Mouse (Mus musculus): Measurements from ENCODE around the gene Lsm2.
A peak's percentile ranks its signal among the peaks of the same experiment; 100 is the strongest.
"Not testable (repeated sequence)": the region's sequence is repeated elsewhere in the genome, so short reads cannot be mapped to it uniquely, and the experiment has no call there.

Gene Lsm2

DNA sequence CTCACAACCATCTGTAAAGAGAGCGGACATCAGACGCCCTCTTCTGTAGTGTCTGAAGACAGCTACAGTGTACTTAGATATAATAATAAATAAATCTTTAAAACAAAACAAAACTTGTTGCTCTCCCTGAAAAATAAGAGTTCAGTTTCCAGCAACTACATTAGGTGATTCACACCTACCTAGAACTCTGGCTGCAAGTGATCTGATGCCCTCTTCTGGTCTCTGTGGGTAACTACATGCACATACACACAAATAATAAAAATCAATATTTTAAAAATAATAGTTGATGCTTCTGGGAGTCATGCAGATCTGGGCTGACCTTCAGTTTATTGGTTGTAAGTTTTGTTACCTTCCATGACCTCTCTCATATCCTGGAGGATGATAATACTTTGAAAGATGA is 2.6 kb downstream of the Lsm2 start:
- DNase-seq (ENCODE audit: low read depth, low spot score), result no peak

- DNase-seq (ENCODE audit: low read depth, low spot score), result no peak
These were observed 13.1 kb downstream of the Lsm2 start for GRCm38 (mm10) chr17:34994751-34995150.

GRCm38 (mm10) chr17:34995192-34995591 is 13.5 kb downstream of the Lsm2 start:
- not testable (repeated sequence) for DNase-seq (ENCODE audit: low read depth, low spot score)

DNA sequence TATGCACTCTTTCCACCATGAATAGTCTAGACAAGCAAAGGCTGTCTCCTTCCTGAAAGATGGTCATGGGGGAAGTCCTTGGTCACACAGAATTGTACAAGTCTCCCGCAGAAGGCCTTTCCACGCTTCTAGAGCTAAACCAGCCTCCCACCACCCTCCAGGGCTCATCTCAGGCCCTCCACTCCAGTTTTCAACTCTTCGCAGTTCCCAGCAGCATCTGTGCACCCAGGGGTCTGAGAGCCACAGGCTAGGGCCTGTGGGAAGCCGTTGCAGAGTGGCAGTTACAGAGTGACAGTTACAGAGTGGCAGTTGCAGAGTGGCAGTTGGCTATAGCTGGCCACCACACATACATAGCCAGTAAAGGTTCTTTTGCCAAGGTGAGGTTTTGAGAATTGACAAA is 14.3 kb downstream of the Lsm2 start:
- not testable (repeated sequence) for DNase-seq (ENCODE audit: low read depth, low spot score)

DNA sequence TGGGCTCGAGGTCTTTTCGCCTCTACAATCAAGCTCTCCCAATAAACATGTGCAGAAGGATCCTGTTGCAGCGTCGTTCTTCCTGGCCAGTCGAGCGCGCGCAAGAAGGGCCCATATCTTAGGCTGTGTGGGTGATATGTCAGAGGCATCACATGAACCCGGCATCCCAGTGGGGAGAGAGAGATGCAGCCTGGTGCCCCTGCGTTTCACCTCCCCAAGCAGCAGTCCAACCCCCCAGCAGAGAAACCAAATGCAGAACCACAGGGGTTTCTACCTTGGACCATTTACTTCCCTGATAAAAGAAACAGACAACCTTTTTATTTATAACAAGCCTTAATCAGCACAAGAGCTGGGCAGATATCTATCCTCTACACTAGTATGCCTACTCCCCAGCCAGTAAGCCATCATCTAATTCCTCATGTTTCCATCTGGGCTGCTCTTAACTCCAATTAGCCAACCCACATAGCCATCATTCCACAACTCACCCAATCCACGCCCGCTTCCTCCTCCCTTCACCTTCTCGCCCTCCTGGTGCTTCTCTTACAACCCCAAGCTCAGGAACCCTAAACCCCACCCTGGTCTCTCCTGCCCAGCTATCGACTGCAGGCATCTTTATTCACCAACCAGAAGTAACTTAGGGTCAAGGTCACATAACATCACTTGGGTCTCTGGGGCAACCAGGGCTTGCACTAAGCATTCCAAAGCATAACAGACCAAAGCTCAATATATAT is 14.9 kb downstream of the Lsm2 start:
- no peak for DNase-seq (ENCODE audit: low read depth, low spot score)

GRCm38 (mm10) chr17:34997142-34997483 is 15.5 kb downstream of the Lsm2 start:
- no peak for DNase-seq (ENCODE audit: low read depth, low spot score)

GRCm38 (mm10) chr17:34998526-34999430 is 17.1 kb downstream of the Lsm2 start:
- DNase-seq (ENCODE audit: low read depth, low spot score), result no peak

- not testable (repeated sequence) for DNase-seq (ENCODE audit: low read depth, low spot score)
These were observed 18.4 kb downstream of the Lsm2 start for GRCm38 (mm10) chr17:34999871-35000716.

DNA sequence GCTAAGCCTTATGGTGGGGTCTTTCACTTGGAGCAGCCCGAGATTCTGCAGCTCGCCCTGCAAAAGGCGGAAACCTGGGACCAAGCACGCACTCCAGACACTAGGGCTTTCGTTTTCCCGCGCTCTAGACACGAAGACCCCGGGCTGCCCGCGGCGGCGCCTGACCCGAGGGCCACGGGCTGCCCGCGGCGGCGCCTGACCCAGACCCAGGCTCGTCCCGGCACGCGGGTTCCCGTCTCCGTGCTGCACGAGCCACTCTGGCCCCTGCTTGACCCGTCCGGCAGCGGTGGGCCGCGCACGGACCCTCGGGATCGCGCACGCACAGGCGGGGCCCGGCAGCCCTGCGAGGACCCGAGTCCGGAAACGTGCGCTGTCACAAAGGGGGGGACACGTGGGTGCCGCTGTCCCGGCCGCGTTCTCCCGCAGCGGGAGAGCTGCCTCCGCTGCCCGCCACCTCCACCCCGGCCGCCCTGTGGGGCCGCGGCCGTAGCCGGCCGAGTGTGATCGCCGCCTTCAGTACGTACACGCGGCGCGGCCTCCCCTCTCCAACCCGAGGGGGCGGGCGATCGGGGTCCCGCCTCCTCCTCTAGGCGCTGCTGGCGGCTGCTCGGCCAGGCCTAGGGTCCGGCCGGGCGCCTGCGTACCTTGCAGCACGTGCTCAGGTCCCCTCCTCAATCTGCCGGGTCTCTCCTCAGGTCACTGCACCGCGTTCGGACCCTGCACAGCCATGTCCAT is 19.2 kb downstream of the Lsm2 start, which contains the start of gene Vars:
Gene Vars (plus strand): TSS at position 271 of the 735 bp plus-strand sequence.
- DNase-seq (ENCODE audit: low read depth, low spot score), result peak; percentile 57

DNA sequence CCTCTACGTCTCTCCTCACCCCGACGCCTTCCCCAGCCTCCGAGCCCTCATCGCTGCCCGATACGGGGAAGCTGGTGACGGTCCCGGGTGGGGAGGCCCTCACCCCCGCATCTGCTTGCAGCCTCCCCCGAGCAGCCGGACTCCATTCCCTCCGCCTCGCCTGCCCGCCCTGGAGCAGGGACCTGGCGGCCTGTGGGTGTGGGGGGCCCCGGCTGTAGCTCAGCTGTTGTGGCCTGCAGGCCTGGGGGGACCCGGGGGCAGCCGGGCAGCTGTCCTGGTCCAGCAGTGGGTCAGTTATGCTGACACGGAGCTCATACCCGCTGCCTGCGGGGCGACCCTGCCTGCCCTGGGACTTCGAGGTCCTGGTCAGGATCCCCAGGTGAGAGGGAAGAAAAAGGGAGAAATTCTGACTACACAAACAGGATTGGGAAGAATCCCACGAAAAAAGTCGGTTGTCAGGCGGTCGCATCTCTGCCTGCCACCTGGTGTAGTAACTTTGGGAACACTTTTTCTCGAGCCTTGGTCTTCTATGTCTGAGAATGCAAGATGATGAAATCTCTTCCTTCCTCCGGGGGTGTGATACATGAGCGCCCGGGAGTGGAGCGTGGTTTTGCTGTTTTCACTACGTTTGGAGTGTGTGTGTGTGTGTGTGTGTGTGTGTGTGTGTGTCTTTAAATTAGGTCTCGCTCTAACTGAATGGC is 19.9 kb downstream of the Lsm2 start:
- no peak for DNase-seq (ENCODE audit: low read depth, low spot score)

DNA sequence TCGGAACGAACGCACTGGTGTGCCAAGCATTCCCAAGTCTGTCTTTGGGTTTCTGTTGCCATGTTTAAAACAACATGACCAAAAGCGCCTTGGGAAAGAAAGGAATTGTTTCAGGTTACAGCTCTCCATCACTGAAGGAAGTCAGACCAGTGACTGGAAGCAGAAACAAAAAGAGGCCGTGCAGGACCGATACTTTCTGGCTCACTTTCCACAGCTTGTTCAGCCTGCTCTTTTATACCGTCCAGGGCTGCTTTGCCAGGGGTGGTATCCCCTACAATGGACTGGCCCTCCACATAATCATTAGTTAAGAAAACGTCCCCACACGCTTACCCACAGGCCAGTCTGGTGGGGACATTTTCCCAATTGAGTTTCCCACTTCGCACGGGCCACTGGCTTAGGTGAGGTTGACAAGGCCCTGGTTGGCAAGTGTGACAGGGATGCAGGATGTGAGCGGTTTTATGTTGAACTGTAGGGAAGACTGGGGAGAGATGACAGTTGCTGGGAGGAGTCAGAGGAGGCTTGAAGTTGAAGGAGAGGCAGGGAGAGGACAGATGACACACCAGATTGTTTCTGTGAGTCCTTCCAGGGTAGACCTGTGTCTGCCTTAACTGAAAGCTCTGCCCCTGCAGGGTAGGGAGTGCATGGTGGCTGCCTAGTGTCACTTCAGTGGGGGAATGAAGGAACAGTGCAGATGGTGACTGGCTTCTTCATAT is 20.6 kb downstream of the Lsm2 start:
- DNase-seq (ENCODE audit: low read depth, low spot score), result no peak

DNA sequence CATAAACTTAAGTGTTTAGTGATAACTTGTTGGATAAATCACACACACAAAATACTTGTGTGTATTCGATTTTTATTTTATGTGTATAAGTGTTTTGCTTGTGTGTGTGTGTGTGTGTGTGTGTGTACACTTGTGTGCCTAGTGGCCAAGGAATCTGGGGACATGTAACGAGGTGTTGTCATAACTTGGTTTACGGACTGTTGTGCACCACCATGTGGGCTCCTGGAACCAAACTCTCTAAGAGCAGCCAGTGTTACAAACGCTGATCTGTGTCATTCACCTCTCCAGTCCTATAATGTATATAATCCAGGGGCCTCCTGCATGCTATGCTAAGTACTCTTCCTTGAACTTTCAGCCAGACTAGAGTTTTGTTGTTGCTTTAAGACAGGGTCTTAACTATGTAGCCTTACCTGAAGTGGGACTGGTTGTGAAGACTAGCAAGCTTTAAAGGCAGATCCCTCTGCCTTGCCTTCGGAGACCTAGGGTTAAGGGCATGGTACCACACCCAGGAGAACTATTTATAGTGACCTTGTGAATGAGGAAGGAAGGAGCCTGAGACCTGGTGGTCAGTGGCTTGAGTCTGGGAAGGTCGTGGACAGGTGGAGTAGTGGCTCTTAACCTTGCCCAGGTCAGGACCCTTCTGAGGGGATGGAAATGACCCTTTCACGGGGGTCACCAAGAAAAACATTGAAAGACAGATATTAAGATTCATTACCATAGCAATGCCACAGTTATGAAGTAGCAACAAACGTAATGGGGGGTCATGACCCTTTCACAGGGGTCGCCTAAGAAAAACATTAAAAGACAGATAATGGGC is 21.6 kb downstream of the Lsm2 start:
- no peak for DNase-seq (ENCODE audit: low read depth, low spot score)

DNA sequence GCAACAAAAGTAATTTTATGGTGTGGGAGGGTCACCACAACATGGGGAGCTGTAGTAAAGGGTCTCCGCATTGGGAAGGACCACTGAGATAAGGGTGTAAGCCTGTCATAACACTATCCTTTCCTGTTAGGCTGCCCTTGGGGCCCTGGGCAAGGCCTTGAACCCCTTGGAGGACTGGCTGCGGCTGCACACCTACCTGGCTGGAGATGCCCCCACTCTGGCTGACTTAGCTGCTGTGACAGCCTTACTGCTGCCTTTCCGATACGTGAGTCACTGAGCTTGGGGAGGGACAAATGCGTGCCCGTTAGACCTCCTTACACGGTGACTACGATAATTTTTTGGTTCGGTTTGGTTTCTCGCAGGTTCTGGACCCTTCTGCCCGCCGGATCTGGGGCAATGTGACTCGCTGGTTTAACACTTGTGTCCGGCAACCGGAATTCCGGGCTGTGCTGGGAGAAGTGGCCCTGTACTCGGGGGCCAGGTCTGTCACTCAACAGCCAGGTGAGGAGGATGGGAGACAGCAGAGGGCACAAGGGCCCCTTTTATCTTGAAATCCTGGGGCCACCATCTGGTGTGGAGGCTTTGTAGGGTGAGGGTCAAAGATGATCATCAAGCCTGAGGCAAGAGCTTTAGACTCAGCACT is 22.5 kb downstream of the Lsm2 start:
- no peak for DNase-seq (ENCODE audit: low read depth, low spot score)

DNA sequence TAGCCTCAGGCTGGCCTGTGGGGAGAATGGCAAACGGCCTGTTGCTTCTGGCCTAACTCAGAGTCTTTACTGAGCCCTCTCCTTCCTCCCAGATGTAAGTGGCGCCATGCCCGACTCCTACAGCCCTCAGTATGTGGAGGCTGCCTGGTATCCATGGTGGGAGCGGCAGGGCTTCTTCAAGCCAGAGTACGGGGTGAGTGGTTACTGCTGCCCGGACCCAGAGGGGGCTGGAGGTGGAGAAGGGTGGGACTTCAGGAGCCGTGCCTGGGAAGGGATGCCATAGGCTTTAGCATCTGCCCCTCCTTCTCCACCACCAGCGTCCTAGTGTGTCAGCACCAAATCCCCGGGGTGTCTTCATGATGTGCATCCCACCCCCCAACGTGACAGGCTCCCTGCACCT is 23.5 kb downstream of the Lsm2 start:
- no peak for DNase-seq (ENCODE audit: low read depth, low spot score)

- DNase-seq (ENCODE audit: low read depth, low spot score), result not testable (repeated sequence)
These were observed 24.2 kb downstream of the Lsm2 start for GRCm38 (mm10) chr17:35005902-35006301.

DNA sequence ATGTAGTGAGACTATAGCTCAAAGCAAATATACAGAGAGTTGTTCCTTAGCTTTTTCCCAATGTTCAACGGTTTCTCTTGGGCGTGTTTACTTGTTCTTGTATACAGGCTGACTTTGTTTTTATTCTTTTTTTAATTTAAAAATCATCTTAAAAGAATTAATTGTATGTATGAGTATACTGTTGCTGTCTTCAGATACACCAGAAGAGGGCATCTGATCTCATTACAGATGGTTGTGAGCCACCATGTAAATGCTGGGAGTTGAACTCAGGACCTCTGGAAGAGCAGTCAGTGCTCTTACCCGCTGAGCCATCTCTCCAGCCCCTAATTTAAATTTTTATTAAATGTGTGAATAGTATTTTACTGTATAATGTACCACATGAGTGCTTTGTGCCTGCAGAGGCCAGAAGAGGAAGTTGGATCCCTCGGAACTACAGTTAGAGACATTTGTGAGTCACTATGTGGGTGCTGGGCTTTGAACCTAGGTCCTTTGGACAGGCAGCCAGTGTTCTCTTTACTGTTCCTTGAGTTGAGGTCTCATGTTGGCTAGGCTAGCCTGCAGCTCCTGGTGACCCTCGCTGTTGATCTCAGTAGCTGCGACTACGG is 25.8 kb downstream of the Lsm2 start:
- DNase-seq (ENCODE audit: low read depth, low spot score), result no peak

- DNase-seq (ENCODE audit: low read depth, low spot score), result no peak
These were observed 27.9 kb downstream of the Lsm2 start for GRCm38 (mm10) chr17:35009586-35009985.

- DNase-seq (ENCODE audit: low read depth, low spot score), result no peak
These were observed 29.8 kb downstream of the Lsm2 start for GRCm38 (mm10) chr17:35011440-35011839.
